Comparison of ENCODE assay signal across 9 mouse cellular contexts in the genomic region with DNA sequence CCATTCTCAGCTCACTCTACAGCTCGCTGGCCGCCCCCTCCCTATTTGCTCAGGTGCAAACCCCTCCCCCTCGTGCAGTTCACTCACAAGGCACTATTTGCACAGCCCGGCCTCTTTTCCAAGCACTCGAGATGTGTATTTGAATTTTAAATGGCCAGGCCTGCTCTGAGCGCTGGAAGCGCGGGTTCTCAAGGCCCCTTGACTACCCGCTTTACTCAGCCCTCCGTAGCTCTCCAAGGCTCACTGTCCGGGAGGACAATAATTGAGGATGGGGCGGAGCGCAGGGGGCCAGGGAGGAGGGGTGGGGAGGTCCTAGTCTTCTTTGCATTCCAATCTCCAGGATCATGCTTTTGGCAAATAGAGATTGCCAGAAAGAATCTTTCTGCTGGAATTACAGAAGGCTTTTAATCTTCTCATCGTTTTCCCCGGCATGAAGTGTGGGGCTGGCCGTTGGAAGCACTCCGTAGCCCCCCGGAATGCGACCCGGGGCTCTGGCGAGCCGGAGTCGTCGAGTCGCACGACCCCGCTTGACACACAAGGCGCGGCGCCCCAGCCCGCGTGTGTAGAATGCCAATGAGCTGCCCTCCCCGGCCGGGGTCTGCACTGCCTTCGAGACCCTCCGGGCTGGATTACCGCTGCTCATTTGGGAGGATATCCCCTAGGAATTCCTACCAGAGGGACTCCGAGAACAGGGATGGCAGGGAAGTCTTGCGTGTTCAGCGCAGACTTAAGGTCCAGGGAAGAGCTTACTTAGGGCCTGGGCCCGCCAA. TPM values are rescaled to one million over a fixed set of nuclear protein-coding genes. Genes with fewer than 3 reads are reported as not detected.
DNase-seq lines count a peak whose midpoint lies in the region; ATAC-seq and TF ChIP-seq lines count a peak whose summit lies in the region.
"Had no signal": no experiment of that assay in that cellular context is flagged by ENCODE, and none has a peak within 500 bp of the region (broad histone marks: within the 10 kb centered on the region; RNA-seq: fewer than 3 reads in every experiment).

No protein-coding gene starts in this region.

- H3K9me3 ChIP-seq in forebrain, embryonic 11.5 days (ENCODE audit: control insufficient read depth, low read length) = no peaks in the 10 kb centered on the region
- no peaks in the 10 kb centered on the region for H3K9me3 ChIP-seq in limb, embryonic 14.5 days (ENCODE audit: control insufficient read depth, low read length)

- no peak for TF ChIP-seq POLR2A in limb, embryonic 14.5 days (IDR thresholded peaks at IDR 0.05; ENCODE audit: borderline replicate concordance, extremely low read depth, insufficient read depth, insufficient read length)

- H3K4me1 ChIP-seq in forebrain, embryonic 11.5 days (replicated peaks; ENCODE audit: control insufficient read depth, insufficient read depth, low read length) = peaks cover 28% of the 10 kb centered on the region; the same call in 1 of the 2 replicates
- H3K4me1 ChIP-seq in limb, embryonic 14.5 days (ENCODE audit: control insufficient read depth, insufficient read depth, low read length) = peaks cover 19% of the 10 kb centered on the region

- H3K4me3 ChIP-seq in forebrain, embryonic 11.5 days (ENCODE audit: low read depth, low read length) = peak overlapping the region; percentile 31; the same call in 1 of the 2 replicates
- peak overlapping the region; percentile 16; the same call in 1 of the 2 replicates for H3K4me3 ChIP-seq in limb, embryonic 14.5 days (replicated peaks; ENCODE audit: low read length)

- peaks cover 86% of the 10 kb centered on the region for H3K27me3 ChIP-seq in forebrain, embryonic 11.5 days (ENCODE audit: control insufficient read depth, insufficient read depth, low read length)
- H3K27me3 ChIP-seq in limb, embryonic 14.5 days (ENCODE audit: control insufficient read depth, insufficient read depth, low read length) = peaks cover 87% of the 10 kb centered on the region

- WGBS in forebrain, embryonic 11.5 days = under 1% methylated on average over 41 of the region's 41 CpGs
- 1% methylated on average over 40 of the region's 41 CpGs for WGBS in limb, embryonic 14.5 days

- no peak for ATAC-seq in cerebellum, adult (ENCODE audit: insufficient number of reproducible peaks, low FRiP score, low TSS enrichment)
- peak; percentile 67 for ATAC-seq in forebrain, embryonic 11.5 days (replicated peaks; ENCODE audit: low FRiP score)
- no peak for ATAC-seq in limb, embryonic 14.5 days (ENCODE audit: low FRiP score, low read depth)

- no peaks in the 10 kb centered on the region for H3K36me3 ChIP-seq in forebrain, embryonic 11.5 days (ENCODE audit: control insufficient read depth, insufficient read depth, low read length)
- no peaks in the 10 kb centered on the region for H3K36me3 ChIP-seq in limb, embryonic 14.5 days (ENCODE audit: control insufficient read depth, insufficient read depth, low read length)

- no peak overlapping the region for H3K9ac ChIP-seq in forebrain, embryonic 11.5 days (ENCODE audit: low read length)
- no peak overlapping the region for H3K9ac ChIP-seq in limb, embryonic 14.5 days (ENCODE audit: low read depth, low read length, severe bottlenecking)

- intact Hi-C loops in left cerebral cortex, postnatal 10 days (cut with DNase I) = loop anchor here (10.0 kb wide), 1 partner anchor 875 kb away; no protein-coding TSS in a partner anchor

- peak overlapping the region; percentile 35 for H3K4me2 ChIP-seq in forebrain, embryonic 11.5 days (ENCODE audit: low read depth, low read length, severe bottlenecking)
- H3K4me2 ChIP-seq in limb, embryonic 14.5 days (replicated peaks; ENCODE audit: low read depth, low read length, severe bottlenecking) = no peak overlapping the region

- peak; percentile 16 to 21 for DNase-seq in cerebellum, postnatal 10 days
- peak; percentile 78 for DNase-seq in forebrain, embryonic 11.5 days (ENCODE audit: low spot score)
- DNase-seq in limb, embryonic 14.5 days (ENCODE audit: low spot score) = no peak
- DNase-seq in neural tube, embryonic 10.5 days (ENCODE audit: extremely low spot score, low spot score) = peak; percentile 69
- no peak for DNase-seq in left cerebral cortex, postnatal 10 days (ENCODE audit: extremely low spot score in 1 of 2, low spot score in 2 of 2)
- no peak for DNase-seq in left cerebral cortex, adult 9 months (ENCODE audit: low spot score in 2 of 2)
- no peak for DNase-seq in adrenal gland, postnatal 25 days
- DNase-seq: thymus, postnatal 4 days had no signal

- peak overlapping the region; percentile 2; the same call in 1 of the 2 replicates for H3K27ac ChIP-seq in forebrain, embryonic 11.5 days (ENCODE audit: low read depth, low read length)
- H3K27ac ChIP-seq in limb, embryonic 14.5 days (replicated peaks; ENCODE audit: low read depth, low read length) = no peak overlapping the region

RNA-seq across cellular contexts. Expression of a gene that starts 7.4 kb away (rescaled TPM):
- 1.9 and 2.3 TPM in 2 replicates for polyA plus RNA-seq in forebrain, embryonic 11.5 days (2014; fragmentation: Nextera tagmentation; extraction: Ambion mirVana)
- 0.33 and 0.37 TPM in 2 replicates for polyA plus RNA-seq in limb, embryonic 14.5 days (2012; rRNA removed)
- polyA plus RNA-seq in limb, embryonic 14.5 days (2014; fragmentation: Nextera tagmentation; extraction: Ambion mirVana) = 0.06 TPM in 1 of 2 replicates, not detected in the other
- total RNA-seq in left cerebral cortex, postnatal 10 days (2021) = 1 to 10 TPM; 2.2 to 3.0 TPM
- 13.2 and 14.6 TPM in 2 replicates for total RNA-seq in adrenal gland, postnatal 25 days (2021)

Comparison
In these comparisons a context has a peak if more than half of its experiments do, and no peak if none do; other contexts are left out.
1. DNase-seq: peak in cerebellum, postnatal 10 days (2 of 2), forebrain, embryonic 11.5 days (single experiment) and neural tube, embryonic 10.5 days (single experiment); none in limb, embryonic 14.5 days (single experiment), left cerebral cortex, postnatal 10 days (0 of 2), left cerebral cortex, adult 9 months (0 of 2) and adrenal gland, postnatal 25 days (single experiment).